In the genomic region with DNA sequence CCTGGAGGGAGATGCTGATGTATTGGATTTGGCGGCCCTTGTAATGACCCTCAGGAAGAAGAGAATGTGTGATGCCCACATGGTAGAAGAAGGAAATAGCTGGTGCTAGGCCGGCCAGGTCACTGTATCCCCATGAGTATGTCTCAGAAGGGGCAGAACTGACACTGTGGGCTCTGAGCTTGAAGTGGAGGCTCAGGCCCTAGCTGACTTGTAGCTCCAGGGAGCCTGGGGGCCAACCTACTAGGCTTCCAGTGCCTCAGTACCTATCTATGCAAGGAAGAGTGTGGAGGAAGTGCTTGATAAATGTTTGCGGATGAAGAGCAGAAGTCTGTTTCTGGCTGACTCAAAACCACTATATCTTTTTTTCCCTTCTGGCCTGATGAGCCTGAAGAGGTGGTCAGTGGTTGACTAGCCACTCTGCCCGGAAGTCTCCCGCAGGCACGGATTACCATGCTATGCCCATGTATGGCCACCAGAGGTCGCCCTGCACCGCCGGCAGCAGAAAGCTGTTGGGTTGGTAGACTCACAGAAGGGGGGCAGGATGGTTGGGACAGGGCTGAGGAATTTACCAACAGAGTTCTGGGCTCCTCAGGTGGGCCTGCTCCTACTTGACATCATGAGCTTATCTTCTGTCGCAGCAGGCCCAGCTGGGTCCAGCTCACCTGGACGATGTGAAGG, we compare ENCODE assay signal across 8 mouse cellular contexts. TPM values are rescaled to one million over a fixed set of nuclear protein-coding genes. Genes with fewer than 3 reads are reported as not detected.
DNase-seq lines count a peak whose midpoint lies in the region; ATAC-seq and TF ChIP-seq lines count a peak whose summit lies in the region.

No protein-coding gene starts in this region.

- H3K9me3 ChIP-seq in liver, embryonic 14.5 days (ENCODE audit: control insufficient read depth, low read length), result no peaks in the 10 kb centered on the region
- H3K9me3 ChIP-seq in stomach, postnatal 0 days (ENCODE audit: control insufficient read depth, low read length), result no peaks in the 10 kb centered on the region

- TF ChIP-seq CTCF in liver, embryonic 14.5 days (IDR thresholded peaks at IDR 0.05; ENCODE audit: low read depth), result peak; percentile 99
- peak; percentile 100 for TF ChIP-seq CTCF in stomach, postnatal 0 days (IDR thresholded peaks at IDR 0.05; ENCODE audit: low read depth)

- ATAC-seq in liver, embryonic 14.5 days (ENCODE audit: insufficient read depth), result no peak
- peak; percentile 59 for ATAC-seq in stomach, postnatal 0 days (ENCODE audit: low FRiP score, low TSS enrichment)

- H3K4me2 ChIP-seq in liver, embryonic 14.5 days (ENCODE audit: low read depth), result no peak overlapping the region
- H3K4me2 ChIP-seq in stomach, postnatal 0 days (replicated peaks; ENCODE audit: low read depth), result no peak overlapping the region

- H3K9ac ChIP-seq in liver, embryonic 14.5 days (replicated peaks), result no peak overlapping the region
- no peak overlapping the region for H3K9ac ChIP-seq in stomach, postnatal 0 days (ENCODE audit: low read length)

- no peaks in the 10 kb centered on the region for H3K36me3 ChIP-seq in liver, embryonic 14.5 days (replicated peaks; ENCODE audit: control insufficient read depth, insufficient read depth, low read depth)
- H3K36me3 ChIP-seq in stomach, postnatal 0 days (ENCODE audit: control insufficient read depth, insufficient read depth, low read length), result no peaks in the 10 kb centered on the region

- DNase-seq in left cerebral cortex, adult 18-20 months (ENCODE audit: low spot score in 2 of 2), result peak; percentile 80 to 85
- DNase-seq in left cerebral cortex, adult 11 months (ENCODE audit: low spot score), result no peak
- peak; percentile 64 to 82 for DNase-seq in cerebellum, postnatal 4 days (ENCODE audit: low spot score in 2 of 2)
- DNase-seq in gastrocnemius, postnatal 25 days, result peak; percentile 63
- peak; percentile 72 for DNase-seq in kidney, adult 9 months
- DNase-seq in liver, embryonic 14.5 days (ENCODE audit: low read depth in 3 of 3, low spot score in 3 of 3), result no peak
- DNase-seq in neural tube, embryonic 10.5 days (ENCODE audit: extremely low spot score, low spot score), result peak; percentile 84
- DNase-seq in stomach, postnatal 0 days (ENCODE audit: low spot score), result peak; percentile 78

- no peak overlapping the region for H3K4me3 ChIP-seq in liver, embryonic 14.5 days (ENCODE audit: insufficient read depth in 1 of 2, low read depth in 2 of 2, low read length in 2 of 2)
- H3K4me3 ChIP-seq in stomach, postnatal 0 days (ENCODE audit: low read depth, low read length), result no peak overlapping the region

- 0 out of 4 replicates have a peak, but pooled peaks cover 0 to 3% of the 10 kb centered on the region in 2 experiments for H3K4me1 ChIP-seq in liver, embryonic 14.5 days (replicated peaks; ENCODE audit: control insufficient read depth in 2 of 2, insufficient read depth in 2 of 2, low read length in 1 of 2)
- H3K4me1 ChIP-seq in stomach, postnatal 0 days (replicated peaks; ENCODE audit: control insufficient read depth, insufficient read depth), result no peaks in the 10 kb centered on the region

- no peak overlapping the region for H3K27ac ChIP-seq in liver, embryonic 14.5 days
- no peak overlapping the region for H3K27ac ChIP-seq in stomach, postnatal 0 days (replicated peaks)

- no peaks in the 10 kb centered on the region for H3K27me3 ChIP-seq in liver, embryonic 14.5 days (ENCODE audit: control insufficient read depth, insufficient read depth, low read length)
- no peaks in the 10 kb centered on the region for H3K27me3 ChIP-seq in stomach, postnatal 0 days (ENCODE audit: control insufficient read depth, insufficient read depth, low read length)

- WGBS in liver, embryonic 14.5 days (ENCODE audit: insufficient replicate concordance), result 20% methylated on average over 11 of the region's 11 CpGs
- 23% methylated on average over 11 of the region's 11 CpGs for WGBS in stomach, postnatal 0 days

- TF ChIP-seq EP300 in liver, embryonic 14.5 days (IDR thresholded peaks at IDR 0.05; ENCODE audit: low read depth), result no peak
- no peak for TF ChIP-seq EP300 in stomach, postnatal 0 days (optimal IDR thresholded peaks at IDR 0.05)

RNA-seq across cellular contexts. Expression of gene Sun2, which starts 10.5 kb away (rescaled TPM):
- 10 to 100 TPM; 46.7 to 49.4 TPM for total RNA-seq in left cerebral cortex, adult 18-20 months (2021)
- 10 to 100 TPM; 70.7 to 76.5 TPM for total RNA-seq in gastrocnemius, postnatal 25 days (2021)
- 6.2 and 7.0 TPM in 2 replicates for polyA plus RNA-seq in liver, embryonic 14.5 days (2012; rRNA removed)
- polyA plus RNA-seq in liver, embryonic 14.5 days (2014; fragmentation: Nextera tagmentation; extraction: Ambion mirVana), result 1.6 TPM in 2 replicates
- polyA plus RNA-seq in stomach, postnatal 0 days (2015; fragmentation: Nextera tagmentation; extraction: Ambion mirVana), result 2.2 TPM in 2 replicates

RNA-seq across cellular contexts. Expression of gene Dnal4, which starts 24.8 kb away (rescaled TPM):
- total RNA-seq in left cerebral cortex, adult 18-20 months (2021), result 10 to 100 TPM; 53.0 to 56.9 TPM
- 1 to 10 TPM; 5.9 to 6.1 TPM for total RNA-seq in gastrocnemius, postnatal 25 days (2021)
- 5.5 TPM in 2 replicates for polyA plus RNA-seq in liver, embryonic 14.5 days (2012; rRNA removed)
- 6.3 and 6.8 TPM in 2 replicates for polyA plus RNA-seq in liver, embryonic 14.5 days (2014; fragmentation: Nextera tagmentation; extraction: Ambion mirVana)
- polyA plus RNA-seq in stomach, postnatal 0 days (2015; fragmentation: Nextera tagmentation; extraction: Ambion mirVana), result 30.5 and 31.4 TPM in 2 replicates

RNA-seq across cellular contexts. Expression of gene Nptxr, which starts 51.7 kb away (rescaled TPM):
- 100 to 1,000 TPM; 691 to 759 TPM for total RNA-seq in left cerebral cortex, adult 18-20 months (2021)
- total RNA-seq in gastrocnemius, postnatal 25 days (2021), result 1 to 10 TPM in 1 of 2 experiments, under 1 TPM in 1; 0.72 to 1.0 TPM
- polyA plus RNA-seq in liver, embryonic 14.5 days (2012; rRNA removed), result 0.09 and 0.13 TPM in 2 replicates
- polyA plus RNA-seq in liver, embryonic 14.5 days (2014; fragmentation: Nextera tagmentation; extraction: Ambion mirVana), result 0.11 TPM in 1 of 2 replicates, not detected in the other
- 2.0 and 2.5 TPM in 2 replicates for polyA plus RNA-seq in stomach, postnatal 0 days (2015; fragmentation: Nextera tagmentation; extraction: Ambion mirVana)

Comparison
In these comparisons a context has a peak if more than half of its experiments do, and no peak if none do; other contexts are left out.
1. DNase-seq: peak in left cerebral cortex, adult 18-20 months (2 of 2), cerebellum, postnatal 4 days (2 of 2), gastrocnemius, postnatal 25 days (single experiment), kidney, adult 9 months (single experiment), neural tube, embryonic 10.5 days (single experiment) and stomach, postnatal 0 days (single experiment); none in left cerebral cortex, adult 11 months (single experiment) and liver, embryonic 14.5 days (0 of 3).
2. RNA of gene Dnal4, which starts 24.8 kb away (total RNA-seq): 53.0 to 56.9 TPM in left cerebral cortex, adult 18-20 months; 5.9 to 6.1 TPM in gastrocnemius, postnatal 25 days; every median in the first group is over 4 times any median in the second.
3. RNA of gene Nptxr, which starts 51.7 kb away (total RNA-seq): 691 to 759 TPM in left cerebral cortex, adult 18-20 months; 0.72 to 1.0 TPM in gastrocnemius, postnatal 25 days; every median in the first group is over 100 times any median in the second.